Comparison of ENCODE assay signal across 23 mouse cellular contexts in genomic region chr9:39558349-39558647, GRCm38 (mm10). TPM values are rescaled to one million over a fixed set of nuclear protein-coding genes. Genes with fewer than 3 reads are reported as not detected.
DNase-seq lines count a peak whose midpoint lies in the region; ATAC-seq lines count a peak whose summit lies in the region.
"Had no signal": no experiment of that assay in that cellular context is flagged by ENCODE, and none has a peak within 500 bp of the region (broad histone marks: within the 10 kb centered on the region; RNA-seq: fewer than 3 reads in every experiment).

No protein-coding gene starts in this region.

- no peaks in the 10 kb centered on the region for H3K9me3 ChIP-seq in hindbrain, embryonic 12.5 days (replicated peaks)
- H3K9me3 ChIP-seq in midbrain, embryonic 12.5 days = no peaks in the 10 kb centered on the region
- no peaks in the 10 kb centered on the region for H3K9me3 ChIP-seq in neural tube, embryonic 15.5 days (replicated peaks)
- no peaks in the 10 kb centered on the region for H3K9me3 ChIP-seq in intestine, embryonic 15.5 days
- H3K9me3 ChIP-seq: kidney, embryonic 15.5 days; limb, embryonic 12.5 days; liver, embryonic 13.5 days; lung, embryonic 15.5 days had no signal

- H3K4me2 ChIP-seq in hindbrain, embryonic 12.5 days (replicated peaks) = no peak overlapping the region
- H3K4me2 ChIP-seq in midbrain, embryonic 12.5 days (replicated peaks) = no peak overlapping the region
- H3K4me2 ChIP-seq in neural tube, embryonic 15.5 days = no peak overlapping the region
- H3K4me2 ChIP-seq in intestine, embryonic 15.5 days (replicated peaks) = no peak overlapping the region
- H3K4me2 ChIP-seq: kidney, embryonic 15.5 days; limb, embryonic 12.5 days; liver, embryonic 13.5 days; lung, embryonic 15.5 days had no signal

- no peaks in the 10 kb centered on the region for H3K36me3 ChIP-seq in hindbrain, embryonic 12.5 days
- H3K36me3 ChIP-seq in midbrain, embryonic 12.5 days = no peaks in the 10 kb centered on the region
- no peaks in the 10 kb centered on the region for H3K36me3 ChIP-seq in neural tube, embryonic 15.5 days
- H3K36me3 ChIP-seq in intestine, embryonic 15.5 days = no peaks in the 10 kb centered on the region
- H3K36me3 ChIP-seq: kidney, embryonic 15.5 days; limb, embryonic 12.5 days; liver, embryonic 13.5 days; lung, embryonic 15.5 days had no signal

- peak overlapping the region; percentile 79 for H3K27ac ChIP-seq in hindbrain, embryonic 12.5 days
- H3K27ac ChIP-seq in midbrain, embryonic 12.5 days (replicated peaks) = peak overlapping the region; percentile 86
- peak overlapping the region; percentile 84 for H3K27ac ChIP-seq in neural tube, embryonic 15.5 days (replicated peaks)
- no peak overlapping the region for H3K27ac ChIP-seq in intestine, embryonic 15.5 days
- H3K27ac ChIP-seq: kidney, embryonic 15.5 days; limb, embryonic 12.5 days; liver, embryonic 13.5 days; lung, embryonic 15.5 days; macrophage had no signal

- H3K9ac ChIP-seq in hindbrain, embryonic 12.5 days = no peak overlapping the region
- H3K9ac ChIP-seq in midbrain, embryonic 12.5 days (replicated peaks) = no peak overlapping the region
- no peak overlapping the region for H3K9ac ChIP-seq in neural tube, embryonic 15.5 days (replicated peaks)
- H3K9ac ChIP-seq in intestine, embryonic 15.5 days = no peak overlapping the region
- H3K9ac ChIP-seq: kidney, embryonic 15.5 days; limb, embryonic 12.5 days; liver, embryonic 13.5 days; lung, embryonic 15.5 days had no signal

- ATAC-seq in frontal cortex, adult (ENCODE audit: low TSS enrichment) = peak; percentile 34; the same call in 1 of the 2 replicates
- ATAC-seq in hindbrain, embryonic 12.5 days (ENCODE audit: low FRiP score) = peak; percentile 51; the same call in 1 of the 2 replicates
- ATAC-seq in midbrain, embryonic 12.5 days (ENCODE audit: low FRiP score, low read depth) = peak; percentile 35; the same call in 1 of the 2 replicates
- ATAC-seq in neural tube, embryonic 15.5 days (ENCODE audit: low FRiP score) = peak; percentile 69
- ATAC-seq in intestine, embryonic 15.5 days = no peak
- ATAC-seq: intestine, embryonic 16.5 days had no signal

- no peak overlapping the region for H3K4me3 ChIP-seq in hindbrain, embryonic 12.5 days
- no peak overlapping the region for H3K4me3 ChIP-seq in midbrain, embryonic 12.5 days
- no peak overlapping the region for H3K4me3 ChIP-seq in neural tube, embryonic 15.5 days (replicated peaks)
- H3K4me3 ChIP-seq in intestine, embryonic 15.5 days (replicated peaks) = no peak overlapping the region
- H3K4me3 ChIP-seq: kidney, embryonic 15.5 days; limb, embryonic 12.5 days; liver, embryonic 13.5 days; lung, embryonic 15.5 days had no signal

- H3K4me1 ChIP-seq in hindbrain, embryonic 12.5 days = peaks cover 4% of the 10 kb centered on the region; the same call in 1 of the 2 replicates
- H3K4me1 ChIP-seq in midbrain, embryonic 12.5 days = peaks cover 8% of the 10 kb centered on the region
- peaks cover 8% of the 10 kb centered on the region for H3K4me1 ChIP-seq in neural tube, embryonic 15.5 days
- H3K4me1 ChIP-seq in intestine, embryonic 15.5 days (replicated peaks) = no peaks in the 10 kb centered on the region
- H3K4me1 ChIP-seq: kidney, embryonic 15.5 days; limb, embryonic 12.5 days; liver, embryonic 13.5 days; lung, embryonic 15.5 days had no signal

- no peaks in the 10 kb centered on the region for H3K27me3 ChIP-seq in hindbrain, embryonic 12.5 days
- H3K27me3 ChIP-seq in midbrain, embryonic 12.5 days = no peaks in the 10 kb centered on the region
- no peaks in the 10 kb centered on the region for H3K27me3 ChIP-seq in neural tube, embryonic 15.5 days (replicated peaks)
- H3K27me3 ChIP-seq in intestine, embryonic 15.5 days (replicated peaks) = no peaks in the 10 kb centered on the region
- H3K27me3 ChIP-seq: kidney, embryonic 15.5 days; limb, embryonic 12.5 days; liver, embryonic 13.5 days; lung, embryonic 15.5 days had no signal

- DNase-seq in frontal cortex, postnatal 36 days (ENCODE audit: low spot score in 2 of 2) = no peak
- no peak for DNase-seq in spleen, postnatal 36 days (ENCODE audit: low spot score in 2 of 2)
- DNase-seq in right cerebral cortex, postnatal 36 days (ENCODE audit: low spot score in 2 of 2) = no peak
- DNase-seq: adrenal gland, adult 2 months; cerebellum, adult 11 months; cerebellum, postnatal 14 days; gastrocnemius, postnatal 14 days; heart, postnatal 14 days; liver, embryonic 13.5 days had no signal

RNA-seq across cellular contexts. Expression of gene Olfr958, which starts 4.4 kb away (rescaled TPM):
- polyA plus RNA-seq in hindbrain, embryonic 12.5 days (2016; fragmentation: Nextera tagmentation; extraction: Ambion mirVana) = not detected in 2 replicates
- polyA plus RNA-seq in midbrain, embryonic 12.5 days (2016; fragmentation: Nextera tagmentation; extraction: Ambion mirVana) = not detected in 2 replicates
- not detected in 2 replicates for polyA plus RNA-seq in neural tube, embryonic 15.5 days (2015; fragmentation: Nextera tagmentation; extraction: Ambion mirVana)
- not detected in 2 replicates for polyA plus RNA-seq in intestine, embryonic 15.5 days (2015; fragmentation: Nextera tagmentation; extraction: Ambion mirVana)
- polyA plus RNA-seq: adrenal gland, adult 2 months; frontal cortex, adult 2 months; intestine, embryonic 16.5 days; kidney, embryonic 15.5 days; limb, embryonic 12.5 days; liver, embryonic 13.5 days; lung, embryonic 15.5 days; macrophage; spleen, adult 2 months; stomach, embryonic 16.5 days; thymus, postnatal 0 days had no signal

RNA-seq across cellular contexts. Expression of gene Olfr959, which starts 17.1 kb away (rescaled TPM):
- polyA plus RNA-seq in hindbrain, embryonic 12.5 days (2016; fragmentation: Nextera tagmentation; extraction: Ambion mirVana) = not detected in 2 replicates
- not detected in 2 replicates for polyA plus RNA-seq in midbrain, embryonic 12.5 days (2016; fragmentation: Nextera tagmentation; extraction: Ambion mirVana)
- polyA plus RNA-seq in neural tube, embryonic 15.5 days (2015; fragmentation: Nextera tagmentation; extraction: Ambion mirVana) = 0.05 TPM in 1 of 2 replicates, not detected in the other
- not detected in 2 replicates for polyA plus RNA-seq in intestine, embryonic 15.5 days (2015; fragmentation: Nextera tagmentation; extraction: Ambion mirVana)
- polyA plus RNA-seq: adrenal gland, adult 2 months; frontal cortex, adult 2 months; intestine, embryonic 16.5 days; kidney, embryonic 15.5 days; limb, embryonic 12.5 days; liver, embryonic 13.5 days; lung, embryonic 15.5 days; macrophage; spleen, adult 2 months; stomach, embryonic 16.5 days; thymus, postnatal 0 days had no signal

RNA-seq across cellular contexts. Expression of gene Olfr957, which starts 42.7 kb away (rescaled TPM):
- not detected in 2 replicates for polyA plus RNA-seq in hindbrain, embryonic 12.5 days (2016; fragmentation: Nextera tagmentation; extraction: Ambion mirVana)
- polyA plus RNA-seq in midbrain, embryonic 12.5 days (2016; fragmentation: Nextera tagmentation; extraction: Ambion mirVana) = not detected in 2 replicates
- not detected in 2 replicates for polyA plus RNA-seq in neural tube, embryonic 15.5 days (2015; fragmentation: Nextera tagmentation; extraction: Ambion mirVana)
- polyA plus RNA-seq in intestine, embryonic 15.5 days (2015; fragmentation: Nextera tagmentation; extraction: Ambion mirVana) = not detected in 2 replicates
- polyA plus RNA-seq: adrenal gland, adult 2 months; frontal cortex, adult 2 months; intestine, embryonic 16.5 days; kidney, embryonic 15.5 days; limb, embryonic 12.5 days; liver, embryonic 13.5 days; lung, embryonic 15.5 days; macrophage; spleen, adult 2 months; stomach, embryonic 16.5 days; thymus, postnatal 0 days had no signal

RNA-seq across cellular contexts. Expression of gene AW551984, which starts 45.9 kb away (rescaled TPM):
- 30.6 and 34.7 TPM in 2 replicates for polyA plus RNA-seq in hindbrain, embryonic 12.5 days (2016; fragmentation: Nextera tagmentation; extraction: Ambion mirVana)
- polyA plus RNA-seq in midbrain, embryonic 12.5 days (2016; fragmentation: Nextera tagmentation; extraction: Ambion mirVana) = 23.2 and 23.6 TPM in 2 replicates
- polyA plus RNA-seq in neural tube, embryonic 15.5 days (2015; fragmentation: Nextera tagmentation; extraction: Ambion mirVana) = 169 and 187 TPM in 2 replicates
- polyA plus RNA-seq in intestine, embryonic 15.5 days (2015; fragmentation: Nextera tagmentation; extraction: Ambion mirVana) = 18.3 and 20.1 TPM in 2 replicates
- polyA plus RNA-seq: macrophage; spleen, adult 2 months had no signal

RNA-seq across cellular contexts. Expression of gene Olfr148, which starts 52.2 kb away (rescaled TPM):
- not detected in 2 replicates for polyA plus RNA-seq in hindbrain, embryonic 12.5 days (2016; fragmentation: Nextera tagmentation; extraction: Ambion mirVana)
- not detected in 2 replicates for polyA plus RNA-seq in midbrain, embryonic 12.5 days (2016; fragmentation: Nextera tagmentation; extraction: Ambion mirVana)
- not detected in 2 replicates for polyA plus RNA-seq in neural tube, embryonic 15.5 days (2015; fragmentation: Nextera tagmentation; extraction: Ambion mirVana)
- polyA plus RNA-seq in intestine, embryonic 15.5 days (2015; fragmentation: Nextera tagmentation; extraction: Ambion mirVana) = not detected in 2 replicates
- polyA plus RNA-seq: adrenal gland, adult 2 months; frontal cortex, adult 2 months; intestine, embryonic 16.5 days; kidney, embryonic 15.5 days; limb, embryonic 12.5 days; liver, embryonic 13.5 days; lung, embryonic 15.5 days; macrophage; spleen, adult 2 months; stomach, embryonic 16.5 days; thymus, postnatal 0 days had no signal
